Mouse (Mus musculus) spleen, adult 12 weeks (tissue): Measurements from ENCODE around the gene Ak8.

Experiments
- DNase-seq: peaks from one replicate; pipeline ENCODE4 v3.0.0; 2022; ENCODE audit warnings: low spot score

Gene Ak8

DNA sequence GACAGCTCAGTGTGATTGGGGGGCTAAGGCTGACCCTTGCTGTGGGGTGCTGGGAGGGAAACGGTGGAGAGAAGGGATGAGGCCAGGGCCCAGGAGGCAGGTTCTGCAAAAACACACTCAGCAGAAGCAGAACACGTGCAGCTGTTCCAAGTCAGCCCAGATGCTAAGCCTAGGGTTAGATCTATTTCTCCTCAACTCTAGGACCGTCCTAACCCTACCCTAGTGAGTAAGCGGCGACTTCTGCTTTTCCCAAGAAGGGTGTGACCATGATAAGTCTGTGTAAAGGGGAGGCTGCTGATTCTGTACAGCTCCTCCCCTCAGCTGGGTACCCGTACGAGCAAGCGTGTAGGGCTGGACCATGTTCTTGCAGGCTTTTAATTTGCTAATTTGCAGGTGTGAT, 96.3 kb downstream of the Ak8 start:
- no peak for DNase-seq

DNA sequence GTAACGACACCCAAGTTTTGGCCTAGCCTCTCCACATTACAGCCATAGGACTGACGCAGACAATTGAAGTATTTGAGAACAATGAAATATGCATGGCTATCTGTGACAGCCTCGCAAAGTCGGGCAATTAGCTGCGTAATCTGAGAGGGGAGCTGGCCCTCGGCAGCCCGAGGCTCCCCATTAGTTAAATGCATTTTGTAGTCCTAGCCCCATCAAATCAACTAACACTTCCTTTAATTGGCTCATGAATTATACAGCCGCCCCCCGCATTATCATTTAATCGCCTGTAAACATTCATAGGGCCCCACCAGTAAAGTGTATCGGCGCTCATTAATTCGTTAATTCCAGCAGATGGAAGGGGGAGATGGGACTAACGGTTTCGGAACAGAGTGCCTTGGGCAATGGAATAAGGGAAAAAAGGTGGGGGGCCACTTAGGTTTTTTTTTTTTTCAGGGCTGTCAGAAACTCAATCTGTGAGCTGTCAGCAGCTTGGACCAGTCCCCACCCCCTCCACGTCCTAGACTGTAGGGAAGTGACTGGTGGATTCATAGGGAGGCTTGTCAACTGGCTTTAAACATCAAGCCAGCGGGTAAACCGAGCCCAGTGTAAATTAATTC, 97.6 kb downstream of the Ak8 start:
- no peak for DNase-seq

DNA sequence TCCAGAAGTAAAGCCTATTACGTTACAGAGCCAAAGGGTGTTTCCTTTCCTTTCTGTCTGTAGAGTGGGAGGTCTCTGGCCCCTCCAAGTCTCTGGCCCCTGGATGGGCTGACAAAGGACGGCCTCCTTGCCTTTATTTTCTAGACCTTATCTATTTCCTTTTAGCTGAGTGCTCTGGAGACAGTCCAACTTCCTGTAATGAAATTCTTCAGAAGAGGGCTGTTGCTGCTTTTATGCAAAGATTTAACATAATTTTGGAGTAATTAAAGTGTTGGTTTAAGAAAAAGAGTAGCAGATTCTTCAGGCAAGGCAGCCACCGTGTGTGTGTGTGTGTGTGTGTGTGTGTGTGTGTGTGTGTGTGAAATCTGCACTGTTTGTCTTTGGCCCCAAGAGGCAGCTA, 98.4 kb downstream of the Ak8 start:
- no peak for DNase-seq

DNA sequence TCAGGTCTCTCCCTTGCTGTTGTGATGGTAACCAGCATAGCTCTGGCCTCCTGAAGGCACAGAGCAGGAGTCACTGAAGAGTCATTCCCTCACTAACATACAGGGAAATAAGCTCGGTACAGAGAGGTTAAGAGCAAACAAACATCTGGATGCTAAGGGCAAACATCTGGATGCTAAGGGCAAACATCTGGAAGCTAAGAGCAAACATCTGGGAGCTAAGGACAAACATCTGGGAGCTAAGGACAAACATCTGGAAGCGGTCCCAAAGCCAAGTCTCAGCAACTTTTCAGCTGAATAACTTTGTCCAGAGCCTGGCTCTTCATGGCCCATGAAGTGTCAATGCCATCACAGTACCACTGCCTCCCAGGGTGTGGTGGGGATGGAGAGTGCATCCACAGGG, 99.6 kb downstream of the Ak8 start:
- no peak for DNase-seq

DNA sequence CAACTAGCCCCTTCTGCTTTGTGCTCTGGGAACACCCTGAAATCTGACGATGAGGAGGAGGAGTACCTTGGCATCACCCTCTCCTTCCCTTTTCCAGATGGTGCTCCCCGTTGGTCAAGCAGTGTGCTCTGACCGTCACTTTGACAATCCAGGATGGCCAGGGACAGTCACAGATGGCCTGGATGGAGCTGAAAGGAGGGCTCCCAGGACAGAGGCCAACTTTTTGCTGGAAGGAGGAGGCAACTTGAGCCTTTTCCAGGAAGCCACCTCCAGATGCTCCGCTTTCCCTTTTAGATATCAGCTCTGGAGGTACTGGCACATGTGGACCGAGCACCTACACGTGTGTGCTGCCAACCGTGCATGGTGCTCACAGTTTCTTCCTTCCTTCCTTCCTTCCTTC, 103.4 kb downstream of the Ak8 start:
- no peak for DNase-seq

DNA sequence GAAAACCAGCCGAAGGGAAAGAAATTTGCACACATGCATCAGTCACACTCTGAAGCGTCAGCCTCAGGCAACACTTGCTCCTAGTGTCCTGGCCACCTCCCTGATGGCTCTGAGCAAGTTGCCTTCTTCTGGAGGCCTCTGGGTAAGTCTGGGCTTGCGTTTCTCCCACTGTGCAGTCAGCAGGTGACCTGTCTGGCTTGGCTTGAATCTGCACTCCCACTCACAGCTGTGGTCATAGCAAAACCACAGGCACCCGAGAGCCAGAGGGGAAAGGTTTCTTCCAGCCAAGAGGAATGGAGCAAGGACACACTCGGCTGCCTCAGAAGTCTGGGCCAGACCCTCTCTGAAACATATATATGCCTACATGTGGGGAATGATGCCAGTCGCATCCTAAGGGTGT, 108.9 kb downstream of the Ak8 start:
- DNase-seq, result no peak

DNA sequence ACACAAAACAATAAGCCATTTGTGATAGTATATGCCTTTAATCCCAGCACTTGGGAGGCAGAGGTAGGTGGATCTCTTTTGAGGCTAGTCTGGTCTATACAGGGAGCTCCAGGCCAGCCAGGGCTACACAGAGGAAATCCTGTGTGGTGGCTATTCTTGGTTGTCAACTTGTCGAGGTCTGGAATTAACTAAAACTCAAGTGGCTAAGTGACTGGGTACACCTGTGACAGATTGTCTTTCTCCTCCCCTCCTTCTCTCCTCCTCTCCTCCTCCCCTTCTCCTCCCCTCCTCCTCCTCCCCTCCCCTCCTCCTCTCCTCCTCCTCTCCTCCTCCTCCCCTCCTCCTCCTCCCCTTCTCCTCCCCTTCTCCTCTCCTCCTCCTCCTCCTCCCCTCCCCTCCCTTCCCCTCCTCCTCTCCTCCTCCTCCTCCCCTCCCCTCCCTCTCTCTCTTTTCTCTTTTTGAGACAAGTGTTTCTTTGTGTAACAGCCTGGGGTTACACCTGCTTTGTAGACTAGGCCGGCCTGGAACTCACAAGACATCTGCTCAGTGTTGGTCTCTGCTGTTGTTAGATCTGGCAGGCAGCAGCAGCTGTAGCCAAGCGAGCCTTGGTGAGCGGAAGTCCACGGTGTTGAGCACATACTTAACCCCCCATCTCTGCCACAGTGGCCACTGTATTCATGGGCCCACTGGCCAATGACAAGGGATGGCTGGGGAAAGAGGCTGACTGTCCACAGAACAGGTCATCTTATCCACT, 110.5 kb downstream of the Ak8 start:
- DNase-seq, result no peak

DNA sequence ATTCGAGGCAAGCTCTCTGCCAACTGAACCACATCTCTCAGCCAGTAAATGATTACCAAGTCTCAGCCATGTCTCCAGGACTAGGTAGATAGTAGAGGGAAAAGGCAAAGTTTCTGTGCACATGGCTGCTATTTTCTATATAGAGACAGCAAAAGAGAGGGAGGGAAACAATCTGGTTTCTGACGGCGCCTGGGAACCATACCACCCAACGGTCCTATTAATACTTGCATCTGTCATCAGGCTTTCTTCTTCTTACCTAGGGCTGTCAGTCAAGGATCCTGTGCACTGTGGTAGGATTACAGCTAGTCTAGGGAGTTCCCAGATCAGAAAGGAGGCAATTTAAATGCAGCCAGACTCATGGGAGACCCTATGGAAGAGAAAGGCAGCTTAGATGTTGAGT, 118.9 kb downstream of the Ak8 start:
- no peak for DNase-seq

DNA sequence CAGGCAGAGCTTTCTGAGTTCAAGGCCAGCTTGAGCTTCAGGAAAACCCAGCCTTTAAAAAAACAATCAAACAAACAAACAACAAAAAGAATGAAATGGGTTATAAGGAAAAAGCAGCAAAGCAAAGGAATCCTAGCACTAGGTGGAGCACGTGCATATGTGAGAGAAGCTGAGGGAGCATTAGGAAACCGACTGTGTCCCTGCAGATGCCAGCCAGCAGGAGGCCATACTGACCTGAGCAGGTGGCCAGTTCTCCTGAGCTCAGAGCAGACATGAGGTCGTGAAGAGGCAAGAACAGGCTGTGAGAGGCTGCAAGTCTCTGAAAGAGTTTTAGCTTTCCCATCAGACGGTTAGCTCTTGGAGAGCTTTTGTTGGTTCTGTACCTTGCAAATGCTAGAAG, 129.3 kb downstream of the Ak8 start:
- no peak for DNase-seq

DNA sequence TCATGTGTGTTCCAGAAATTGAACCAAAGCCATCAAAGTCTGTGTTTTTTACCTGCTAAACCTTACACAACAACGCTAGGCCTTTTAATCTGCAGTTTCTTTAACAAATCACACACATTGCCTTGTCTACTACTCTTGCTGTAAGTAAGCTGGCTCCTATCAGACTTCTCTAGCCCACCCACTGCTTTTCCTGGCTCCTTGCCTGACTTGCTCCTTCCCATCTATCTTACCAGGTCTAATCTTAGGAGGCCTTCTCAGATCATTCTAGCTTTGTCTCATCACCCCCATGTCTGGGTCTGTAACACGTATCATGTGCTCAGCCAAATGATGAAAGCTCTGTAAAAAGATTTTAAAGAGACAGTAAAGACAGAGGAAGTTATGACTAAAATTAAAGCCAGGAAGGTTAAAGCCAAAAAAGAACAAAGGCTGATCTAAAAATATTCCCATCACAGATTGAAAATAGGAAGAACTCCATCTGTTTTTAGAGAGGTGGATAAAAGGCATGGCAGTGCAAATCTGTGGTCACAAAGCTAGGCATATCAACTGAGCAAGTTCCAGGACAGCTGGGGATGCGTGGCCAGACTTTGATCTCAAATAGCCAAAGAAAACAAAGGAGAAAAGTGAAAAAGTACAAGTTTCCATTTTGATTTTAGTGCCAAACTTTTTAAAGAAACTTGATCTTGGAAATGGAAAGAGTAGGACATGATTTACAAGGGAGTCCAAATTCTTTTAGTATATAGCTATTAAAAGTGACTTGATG, 136.4 kb downstream of the Ak8 start:
- DNase-seq, result no peak

DNA sequence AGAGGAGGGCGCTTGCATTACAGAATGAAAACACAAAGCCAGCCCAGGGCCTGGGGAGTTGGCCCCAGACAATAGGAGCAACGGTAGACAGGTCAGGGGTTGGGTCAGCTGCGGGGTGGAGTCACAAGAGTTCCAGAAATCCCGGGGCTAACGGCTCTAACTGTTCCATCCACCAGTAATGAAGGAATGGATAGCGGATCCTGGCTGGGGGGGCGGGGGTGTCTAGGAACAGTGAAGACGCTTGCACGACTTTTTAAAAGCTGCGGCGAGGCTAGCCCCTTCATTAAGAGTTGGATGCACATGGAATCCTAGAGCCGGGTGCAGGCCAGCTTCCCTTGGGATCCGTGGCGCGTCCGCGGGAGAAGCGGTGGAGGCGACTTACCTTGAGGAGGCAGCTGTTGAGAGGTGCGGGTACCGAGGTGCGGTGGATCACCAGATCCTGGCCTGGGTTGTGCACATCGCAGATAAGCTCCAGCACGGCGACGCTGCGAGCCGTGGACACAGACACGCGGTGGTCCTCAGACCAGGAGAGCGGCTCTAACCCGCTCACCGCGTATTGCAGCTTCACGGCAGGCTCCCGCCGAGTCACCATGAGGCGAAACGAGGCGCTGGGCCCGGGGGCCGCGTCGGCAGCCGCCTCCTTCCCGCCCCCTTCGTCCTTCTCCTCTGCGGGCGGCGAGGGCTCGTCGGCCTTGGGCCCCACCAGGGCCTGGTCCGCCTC, 139.7 kb downstream of the Ak8 start:
- DNase-seq, result no peak

DNA sequence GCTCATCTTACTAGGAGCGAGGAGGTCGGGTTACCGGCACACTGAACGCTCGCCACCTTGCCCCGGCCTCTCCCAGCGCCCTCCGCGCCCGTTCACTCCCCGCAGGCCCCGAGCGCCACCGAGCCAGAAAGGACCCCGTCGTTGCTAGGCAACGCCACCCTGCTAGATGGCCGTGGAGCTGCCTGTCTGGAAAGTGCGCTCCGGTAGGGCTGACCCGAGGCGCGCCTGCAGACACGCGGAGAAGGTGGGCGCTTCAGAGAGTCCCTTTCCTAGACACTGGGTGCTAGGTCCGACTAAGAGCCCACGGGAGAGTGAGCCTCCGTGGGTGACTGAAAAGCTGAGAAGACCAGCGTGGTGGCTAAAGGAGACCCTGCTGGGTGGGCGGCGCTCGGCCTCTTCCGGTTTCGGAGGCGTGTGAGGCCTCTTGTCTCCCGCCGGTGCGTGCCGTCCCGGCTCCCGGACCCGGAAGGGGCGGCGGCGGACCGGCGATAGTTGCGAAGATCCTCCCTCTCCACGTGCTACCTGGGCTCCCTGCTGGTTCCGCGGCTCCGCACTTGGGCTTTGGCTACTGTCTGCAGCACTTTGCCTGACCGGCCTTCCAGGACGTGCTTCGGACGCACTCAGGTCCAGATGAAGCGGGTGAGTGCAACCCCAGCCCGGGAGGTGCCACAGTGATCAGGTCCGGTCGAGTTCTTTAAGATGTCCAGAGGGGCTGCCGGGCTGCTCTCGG, 140.4 kb downstream of the Ak8 start, which contains the start of the genes Gtf3c4 and Ddx31:
Gene Gtf3c4, minus strand, starts transcription at position 139 of the 730 bp plus-strand sequence.
Gene Ddx31, plus strand, starts transcription at position 185 of the 730 bp plus-strand sequence.
- DNase-seq, result peak; percentile 88

DNA sequence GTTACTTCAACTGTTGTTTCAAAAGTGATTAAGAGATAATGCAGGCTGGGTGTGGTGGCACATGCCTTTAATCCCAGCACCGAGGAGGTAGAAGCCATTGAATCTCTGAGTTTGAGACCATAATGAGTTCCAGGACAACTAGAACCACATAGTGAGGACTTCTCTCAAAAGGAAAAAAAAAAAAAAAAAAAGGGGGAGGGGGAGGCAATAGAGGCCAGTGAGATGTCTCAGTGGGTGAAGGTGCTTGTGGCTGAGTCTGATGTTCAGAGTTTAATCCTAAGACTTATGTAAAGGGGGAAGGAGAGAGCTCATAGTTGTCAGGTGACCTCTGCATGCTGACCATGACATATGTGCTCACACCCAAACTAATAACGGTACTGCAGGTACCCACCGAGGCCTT, 142.1 kb downstream of the Ak8 start:
- DNase-seq, result no peak

DNA sequence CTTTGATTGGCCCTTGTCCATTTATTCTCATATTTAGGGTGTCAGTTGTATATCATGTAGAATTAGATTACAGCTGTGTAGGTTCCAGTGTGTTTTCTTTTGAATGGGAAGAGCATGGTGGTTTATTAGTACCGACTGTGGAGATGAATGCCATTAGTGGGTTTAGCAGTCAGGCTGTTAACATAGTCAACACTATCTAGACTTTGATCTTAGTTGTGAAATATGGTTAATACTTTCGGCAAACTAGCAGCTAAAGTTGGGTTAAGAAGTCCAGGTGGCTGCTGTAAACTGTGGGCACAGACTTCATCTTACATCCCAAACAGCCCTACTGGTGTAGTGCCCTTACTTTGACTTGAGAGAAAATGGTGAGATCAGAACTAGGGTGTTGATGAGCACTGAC, 148.9 kb downstream of the Ak8 start:
- DNase-seq, result no peak

DNA sequence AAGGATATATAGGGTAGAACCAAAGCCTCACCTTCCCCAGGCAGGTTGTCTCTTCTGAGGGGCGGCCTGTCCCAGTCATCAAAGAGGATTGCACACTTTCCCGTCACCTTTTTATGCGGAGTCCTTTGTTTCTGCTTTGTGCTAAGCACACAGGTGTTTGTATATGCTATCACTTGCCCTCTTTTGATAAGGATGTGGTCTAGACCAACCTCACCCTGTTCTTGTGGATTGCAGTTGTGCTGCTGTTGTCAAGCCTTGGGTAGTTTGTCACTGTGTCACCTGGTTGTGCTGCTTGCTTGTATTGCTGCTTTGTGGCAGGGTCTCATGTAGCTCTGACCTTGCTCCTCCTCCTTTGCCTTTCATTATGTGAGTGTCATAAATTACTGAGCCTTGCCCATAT, 152.6 kb downstream of the Ak8 start:
- no peak for DNase-seq

DNA sequence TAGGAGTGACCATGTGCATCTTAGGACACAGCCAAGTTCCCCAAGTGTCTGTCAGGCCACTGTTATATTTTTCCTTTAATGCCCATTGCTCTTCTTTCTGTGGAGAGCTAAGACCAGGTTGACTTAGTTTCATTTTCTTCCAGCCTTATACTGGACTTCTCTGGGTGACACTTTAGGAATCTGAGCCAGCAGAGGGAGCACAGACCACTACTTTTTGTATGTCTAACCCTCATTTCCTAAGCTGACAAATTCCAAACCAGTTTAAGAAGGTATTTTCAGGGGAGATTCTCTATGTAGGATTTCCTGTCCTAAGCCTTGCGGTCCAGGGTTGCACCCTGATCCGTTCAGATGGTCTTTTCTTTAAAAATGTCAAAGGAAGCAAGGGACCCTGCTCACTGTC, 155.8 kb downstream of the Ak8 start:
- DNase-seq, result no peak

DNA sequence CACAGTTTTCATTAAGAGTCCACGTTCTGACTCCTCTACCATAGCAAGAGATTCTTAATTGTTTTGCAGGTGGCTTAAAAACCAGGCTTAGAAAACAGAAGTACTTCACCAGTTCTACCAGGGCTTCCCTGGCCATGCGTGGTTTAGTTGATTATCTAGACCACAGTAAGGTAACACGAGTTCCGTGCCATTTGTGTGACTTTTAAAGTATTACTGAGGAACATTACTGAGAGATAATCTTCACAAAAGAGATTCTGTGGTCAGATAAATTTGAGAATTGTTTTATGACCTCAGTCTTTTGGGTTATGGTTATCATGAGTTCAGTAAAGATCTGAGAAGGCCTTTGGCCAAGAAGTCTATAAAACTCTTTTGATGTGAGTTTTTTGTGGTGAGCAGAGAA, 159.3 kb downstream of the Ak8 start:
- no peak for DNase-seq

DNA sequence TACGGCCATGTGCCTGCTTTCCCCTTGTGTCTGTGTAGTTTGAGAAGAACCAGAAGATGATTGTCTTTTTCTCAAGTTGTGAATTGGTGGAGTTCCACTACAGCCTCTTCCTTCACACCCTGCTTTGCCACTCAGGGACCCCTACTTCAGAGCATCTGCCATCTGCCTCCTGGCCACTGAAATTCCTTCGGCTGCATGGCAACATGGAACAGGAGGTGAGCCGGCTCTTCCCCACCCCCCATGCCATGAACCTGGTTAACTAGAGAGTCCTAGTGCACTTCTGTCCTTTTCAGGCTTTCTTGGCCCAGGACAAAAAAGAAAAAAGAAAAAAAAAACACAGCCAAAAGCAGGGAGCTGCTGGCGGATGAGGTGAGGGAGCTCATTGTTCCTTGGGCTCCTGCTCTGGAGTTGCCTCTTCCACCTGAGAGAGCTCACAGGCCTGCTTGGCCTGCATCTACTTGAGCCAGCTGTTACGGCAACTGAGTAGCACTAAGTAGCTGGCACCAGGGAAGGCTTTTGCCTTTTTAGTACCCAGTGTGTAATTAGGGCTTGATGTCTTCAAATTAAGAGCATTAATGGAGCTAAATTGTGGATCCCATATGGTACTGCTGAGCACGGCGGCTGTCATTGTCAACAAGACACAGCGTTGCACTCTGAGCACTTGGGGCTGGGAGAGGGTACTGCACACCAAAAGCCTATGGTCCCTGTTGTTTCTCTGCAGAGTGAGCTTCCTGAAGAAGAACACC, 160.9 kb downstream of the Ak8 start:
- no peak for DNase-seq
